Mouse (Mus musculus) Patski (cell line): ENCODE data around the gene Irf2. TPM values are rescaled to one million over a fixed set of nuclear protein-coding genes. Genes with fewer than 3 reads are reported as not detected.
A peak's percentile ranks its signal among the peaks of the same experiment; 100 is the strongest.
"Not testable (repeated sequence)": the region's sequence is repeated elsewhere in the genome, so short reads cannot be mapped to it uniquely, and the experiment has no call there.

Experiments used
- ATAC-seq: fragments of 100-300 bp; one replicate; pipeline ENCODE4 v1.8.0; 2021
- CTCF ChIA-PET: fragments of 350-600 bp; sonication (Branson Sonifier 250); formaldehyde crosslinking; loops from one replicate; lab custom pipeline; 2022; ENCODE audit warnings: inconsistent platforms; lab: Charles Lee
- POLR2A ChIA-PET: fragments of 350-600 bp; sonication (Branson Sonifier 250); formaldehyde crosslinking; loops from one replicate; lab custom pipeline; 2022; ENCODE audit warnings: antibody characterized with exemption, inconsistent platforms; lab: Charles Lee
- DNase-seq: peaks from one replicate; pipeline ENCODE4 v3.0.0-alpha.2; 2011; ENCODE audit warnings: low read depth, low spot score
- H3K27me3 ChIP-seq: fragments of 371-371 bp; one replicate; pipeline ENCODE4 v1.5.1; 2021
- CTCF ChIP-seq: fragments of 100-300 bp; IDR thresholded peaks from one replicate; pipeline ENCODE4 v1.5.1; 2021
- in situ Hi-C: fragments of 300-500 bp; cut with MboI; formaldehyde crosslinking; loops from 3 replicates; pipeline ENCODE4 v1.11.1; 2018; ENCODE audit warnings: low pct_unique_long_range_greater_than_20kb, mixed read lengths
- polyA plus RNA-seq: library from polyadenylated mRNA; unstranded; gene quantifications from one replicate; pipeline ENCODE4 v1.2.3, GENCODE M21; 2021

Gene Irf2
- polyA plus RNA-seq, 1 experiment from 2014 or later: 36.5 TPM

GRCm38 (mm10) chr8:46721065-46721845 lies 18.3 kb upstream of the Irf2 start:
- H3K27me3 ChIP-seq: no peaks in the 10 kb centered on the region
- CTCF ChIA-PET: interaction anchor here (0.7 to 1.5 kb wide), 2 partner anchors 16 to 20 kb away, joined by 3 to 5 read pairs; no protein-coding TSS in a partner anchor
- in situ Hi-C loops: no loop called here
- POLR2A ChIA-PET: interaction anchor here (0.6 kb wide), 1 partner anchor 1207 kb away, joined by 3 read pairs; no protein-coding TSS in a partner anchor
- no peak for DNase-seq
- no peak for TF ChIP-seq CTCF
- ATAC-seq: no peak

DNA sequence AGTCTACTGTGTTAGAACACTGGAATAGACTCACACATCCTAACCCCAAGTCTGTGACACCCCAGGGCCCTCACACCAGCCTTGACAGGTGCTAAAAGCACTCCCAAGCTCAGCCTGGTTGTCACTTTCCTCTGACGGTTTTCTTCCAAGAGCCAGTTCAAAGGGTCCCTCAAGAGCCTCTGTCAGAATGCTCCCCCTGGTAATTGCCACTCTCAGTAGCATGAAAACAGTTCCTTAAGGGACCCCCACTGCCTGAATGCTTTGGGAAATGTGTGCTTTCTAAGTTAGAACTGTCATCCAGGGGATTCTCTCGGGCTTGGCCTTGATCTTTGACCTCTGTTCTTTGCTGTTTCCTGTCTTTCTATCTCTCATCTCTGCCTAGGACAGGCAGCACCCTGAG lies 17.0 kb upstream of the Irf2 start:
- H3K27me3 ChIP-seq: no peaks in the 10 kb centered on the region
- CTCF ChIA-PET: interaction anchor here (1.5 kb wide), 1 partner anchor 21 kb away, joined by 5 read pairs; no protein-coding TSS in a partner anchor
- ATAC-seq (no peak), DNase-seq (no peak)
- TF ChIP-seq CTCF: no peak
- POLR2A ChIA-PET: interaction anchor here (0.5 to 0.6 kb wide), 2 partner anchors 253 to 1071 kb away, joined by 3 to 5 read pairs; no protein-coding TSS in a partner anchor
- in situ Hi-C loops: no loop called here

GRCm38 (mm10) chr8:46726383-46726782 lies 13.1 kb upstream of the Irf2 start:
- DNase-seq (no peak), ATAC-seq (no peak)
- CTCF ChIA-PET: interaction anchor here (1.3 kb wide), 1 partner anchor 12 kb away, joined by 3 read pairs; no protein-coding TSS in a partner anchor
- no peak for TF ChIP-seq CTCF
- no peaks in the 10 kb centered on the region for H3K27me3 ChIP-seq
- in situ Hi-C loops: no loop called here
- POLR2A ChIA-PET: no interaction called here

- H3K27me3 ChIP-seq, in situ Hi-C loops, CTCF ChIA-PET, POLR2A ChIA-PET, DNase-seq, ATAC-seq: not testable (repeated sequence)
Measured at GRCm38 (mm10) chr8:46729671-46730070, 9.9 kb upstream of the Irf2 start.

GRCm38 (mm10) chr8:46732381-46732915 lies 7.1 kb upstream of the Irf2 start:
- ChIA-PET CTCF (no interaction called here), POLR2A (interaction anchor here (0.6 kb wide), 1 partner anchor 68 kb away, joined by 6 read pairs; no protein-coding TSS in a partner anchor)
- no peak for TF ChIP-seq CTCF
- DNase-seq (no peak), ATAC-seq (no peak)
- in situ Hi-C loops: no loop called here
- no peaks in the 10 kb centered on the region for H3K27me3 ChIP-seq

- ChIA-PET CTCF (interaction anchor here (0.8 kb wide), 1 partner anchor 30 kb away, joined by 3 read pairs; no protein-coding TSS in a partner anchor), POLR2A (no interaction called here)
- DNase-seq: no peak
- no peaks in the 10 kb centered on the region for H3K27me3 ChIP-seq
- TF ChIP-seq CTCF: no peak
- no peak for ATAC-seq
- in situ Hi-C loops: no loop called here
Measured at GRCm38 (mm10) chr8:46733603-46734002, 5.9 kb upstream of the Irf2 start.

DNA sequence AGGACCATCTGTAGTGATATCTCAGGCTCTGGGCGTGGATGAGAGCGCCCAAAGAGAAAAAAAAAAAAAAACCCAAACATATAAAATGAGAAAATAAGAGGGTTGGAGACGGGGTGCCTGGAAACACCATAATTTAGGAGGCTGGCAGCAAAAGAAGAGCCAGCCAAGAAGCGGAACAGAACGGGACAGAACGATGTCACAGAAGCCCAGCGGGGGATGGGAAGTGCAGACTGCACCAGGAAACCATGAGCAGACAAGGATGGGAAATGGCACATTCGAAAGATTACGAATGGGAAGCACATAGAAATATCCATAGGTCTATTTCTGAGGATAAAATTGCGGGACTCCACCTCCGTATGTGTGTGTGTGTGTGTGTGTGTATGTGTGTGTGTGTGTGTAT lies 4.0 kb upstream of the Irf2 start:
- no peak for TF ChIP-seq CTCF
- in situ Hi-C loops: loop anchor here (5.0 kb wide), 1 partner anchor 53 kb away; no protein-coding TSS in a partner anchor
- ChIA-PET POLR2A (no interaction called here), CTCF (no interaction called here)
- no peaks in the 10 kb centered on the region for H3K27me3 ChIP-seq
- no peak for ATAC-seq
- DNase-seq: no peak

DNA sequence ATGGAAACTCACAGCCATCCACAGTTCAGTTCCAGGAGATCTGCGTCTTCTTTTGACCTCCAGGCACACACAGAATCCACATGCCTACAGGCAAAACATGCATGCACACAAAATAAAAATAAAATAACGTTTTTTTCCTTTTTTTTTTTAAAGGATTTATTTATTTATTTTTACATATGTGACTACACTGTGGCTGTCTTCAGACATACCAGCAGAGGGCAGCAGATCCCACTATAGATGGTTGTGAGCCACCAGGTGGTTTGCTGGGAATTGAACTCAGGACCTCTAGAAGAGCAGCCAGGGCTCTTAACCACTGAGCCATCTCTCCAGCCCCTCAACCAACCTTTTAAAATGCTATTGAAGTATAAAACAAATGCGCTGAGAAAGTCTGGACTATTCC lies 3.3 kb upstream of the Irf2 start:
- CTCF ChIA-PET: interaction anchor here (0.9 to 1.0 kb wide), 2 partner anchors 52 to 110 kb away, joined by 3 read pairs; no protein-coding TSS in a partner anchor
- no peak for ATAC-seq
- no peaks in the 10 kb centered on the region for H3K27me3 ChIP-seq
- POLR2A ChIA-PET: no interaction called here
- peak; percentile 62 for TF ChIP-seq CTCF
- in situ Hi-C loops: loop anchor here (5.0 kb wide), 1 partner anchor 54 kb away; no protein-coding TSS in a partner anchor
- DNase-seq: no peak

GRCm38 (mm10) chr8:46737421-46737820 lies 2.1 kb upstream of the Irf2 start:
- H3K27me3 ChIP-seq: no peaks in the 10 kb centered on the region
- POLR2A ChIA-PET: no interaction called here
- no peak for TF ChIP-seq CTCF
- DNase-seq: no peak
- in situ Hi-C loops: loop anchor here (5.0 kb wide), 1 partner anchor 55 kb away; no protein-coding TSS in a partner anchor
- CTCF ChIA-PET: interaction anchor here (1.0 kb wide), 1 partner anchor 15 kb away, joined by 3 read pairs; no protein-coding TSS in a partner anchor
- no peak for ATAC-seq

- no peak for TF ChIP-seq CTCF
- no peaks in the 10 kb centered on the region for H3K27me3 ChIP-seq
- ATAC-seq: no peak
- ChIA-PET CTCF (interaction anchor here (1.0 kb wide), 1 partner anchor 16 kb away, joined by 3 read pairs; no protein-coding TSS in a partner anchor), POLR2A (no interaction called here)
- DNase-seq: no peak
- in situ Hi-C loops: loop anchor here (5.0 kb wide), 1 partner anchor 56 kb away; no protein-coding TSS in a partner anchor
Measured at GRCm38 (mm10) chr8:46737907-46738306, 1.6 kb upstream of the Irf2 start.
